Mouse (Mus musculus) midbrain, embryonic 11.5 days (tissue): Measurements from ENCODE around the gene Osmr. TPM values are rescaled to one million over a fixed set of nuclear protein-coding genes. Genes with fewer than 3 reads are reported as not detected.

ENCODE experiments used
- ATAC-seq: fragments of 200-750 bp; cut with Nextera tagmentation; 2 replicates; pipeline ENCODE4 v1.8.0; 2017; ENCODE audit warnings: moderate TSS enrichment, moderate library complexity; ENCODE audit not compliant: low FRiP score
- DNase-seq: peaks from one replicate; pipeline ENCODE4 v3.0.0; 2015; ENCODE audit warnings: low spot score; ENCODE audit errors: missing footprints
- H3K27ac ChIP-seq: fragments of 300-500 bp; sonication (generic); 2 replicates; pipeline ENCODE4 v1.5.1; 2014; ENCODE audit warnings: low read depth, low read length
- H3K27me3 ChIP-seq: fragments of 300-500 bp; sonication (generic); 2 replicates; pipeline ENCODE4 v1.6.1; 2014; ENCODE audit warnings: mild to moderate bottlenecking, low read length, moderate library complexity, mixed read lengths; ENCODE audit not compliant: control insufficient read depth, insufficient read depth
- H3K36me3 ChIP-seq: fragments of 300-500 bp; sonication (generic); 2 replicates; pipeline ENCODE4 v1.6.1; 2014; ENCODE audit warnings: mild to moderate bottlenecking, low read length, moderate library complexity, mixed read lengths; ENCODE audit not compliant: control insufficient read depth, insufficient read depth
- H3K4me1 ChIP-seq: fragments of 300-500 bp; sonication (generic); 2 replicates; pipeline ENCODE4 v1.6.1; 2014; ENCODE audit warnings: low read length; ENCODE audit not compliant: control insufficient read depth, insufficient read depth
- H3K4me2 ChIP-seq: fragments of 300-500 bp; sonication (generic); 2 replicates; pipeline ENCODE4 v1.6.1; 2014; ENCODE audit warnings: mild to moderate bottlenecking, moderate library complexity
- H3K4me3 ChIP-seq: fragments of 300-500 bp; sonication (generic); 2 replicates; pipeline ENCODE4 v1.5.1; 2014; ENCODE audit warnings: low read depth, low read length
- H3K9ac ChIP-seq: fragments of 300-500 bp; sonication (generic); 2 replicates; pipeline ENCODE4 v1.6.1; 2014; ENCODE audit warnings: low read length
- H3K9me3 ChIP-seq: fragments of 300-500 bp; sonication (generic); 2 replicates; pipeline ENCODE4 v1.6.1; 2016; ENCODE audit warnings: low read length; ENCODE audit not compliant: control insufficient read depth
- WGBS: fragments of 180-500 bp; shearing (Covaris S2); extraction: QIAGEN DNeasy Blood & Tissue Kit; methylation state at CpG from one replicate; pipeline ENCODE4 v1.1.7; 2014; 5-methylcytosine and 5-hydroxymethylcytosine counted together
- polyA plus RNA-seq: library from polyadenylated mRNA; unstranded; fragments of >200 nt; fragmentation: Nextera tagmentation; extraction: Ambion mirVana; gene quantifications from 2 replicates; pipeline ENCODE4 v1.2.1, GENCODE M21; 2014

Gene Osmr
- polyA plus RNA-seq, 1 experiment from 2014 or later: 0.96 TPM

DNA sequence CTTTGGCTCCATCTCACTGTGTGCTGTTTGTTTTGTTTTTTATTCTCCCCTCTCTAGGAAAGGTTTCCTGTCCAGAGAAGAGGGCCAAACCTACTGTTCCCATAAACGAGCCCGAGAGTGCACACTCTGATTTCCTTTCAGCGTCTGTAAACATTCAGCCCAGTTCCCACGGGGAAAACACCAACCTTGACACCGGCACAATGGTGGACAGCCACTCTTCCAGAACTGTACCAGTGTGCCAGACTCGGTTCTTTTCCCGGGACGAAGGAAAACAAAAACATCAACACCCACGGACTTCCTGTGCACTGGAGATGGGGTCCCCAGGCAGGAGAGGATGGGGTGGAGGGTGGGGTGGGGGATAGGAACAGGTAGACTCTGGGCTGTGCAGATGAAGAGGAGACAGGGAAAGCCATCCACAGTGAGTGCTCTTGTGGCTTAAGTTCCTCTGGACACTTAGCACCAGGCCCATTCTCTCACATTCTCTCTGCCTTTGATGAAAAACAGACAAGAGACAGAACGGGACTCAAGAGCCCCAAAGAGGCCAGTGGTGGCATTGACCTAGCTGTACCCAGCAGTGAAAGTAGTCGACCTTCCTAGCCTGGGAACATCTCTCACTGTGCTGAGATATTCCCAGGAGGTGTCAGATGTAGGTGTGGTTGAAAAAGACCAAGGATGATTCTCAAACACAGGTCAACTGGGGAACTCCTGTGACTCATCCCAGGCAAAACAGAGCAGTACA, 3.0 kb downstream of the Osmr start:
- H3K27me3 ChIP-seq: peaks cover 17% of the 10 kb centered on the region
- H3K4me1 ChIP-seq: peaks cover 8% of the 10 kb centered on the region
- H3K9ac ChIP-seq: no peak overlapping the region
- ATAC-seq: no peak
- H3K4me2 ChIP-seq: no peak overlapping the region
- H3K27ac ChIP-seq: no peak overlapping the region
- WGBS: 72% methylated on average over 11 of the region's 11 CpGs
- no peaks in the 10 kb centered on the region for H3K9me3 ChIP-seq
- H3K4me3 ChIP-seq: no peak overlapping the region
- H3K36me3 ChIP-seq: no peaks in the 10 kb centered on the region
- no peak for DNase-seq

DNA sequence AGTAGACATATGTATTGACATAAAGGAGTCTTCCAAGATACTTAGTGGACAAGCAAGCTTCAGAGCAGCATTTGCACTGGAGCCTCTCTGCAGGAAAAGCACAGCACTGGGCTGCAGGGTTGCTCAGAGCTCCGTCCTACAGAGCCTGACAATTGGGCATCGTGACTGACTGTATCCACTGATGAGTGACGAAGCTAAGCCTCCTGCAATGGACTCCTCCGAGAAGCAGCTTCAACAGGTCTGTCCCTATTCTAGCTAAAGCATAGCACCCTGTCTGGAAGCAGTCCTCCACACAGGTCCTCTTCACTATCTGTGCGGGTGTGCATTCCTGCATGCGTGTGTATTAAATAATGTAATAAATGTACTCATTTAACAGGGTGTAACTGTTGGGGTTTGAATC, 7.9 kb downstream of the Osmr start:
- H3K4me1 ChIP-seq: peaks cover 6% of the 10 kb centered on the region
- 22% methylated on average over 6 of the region's 6 CpGs for WGBS
- no peak overlapping the region for H3K9ac ChIP-seq
- no peak overlapping the region for H3K27ac ChIP-seq
- H3K9me3 ChIP-seq: no peaks in the 10 kb centered on the region
- H3K4me3 ChIP-seq: no peak overlapping the region
- no peaks in the 10 kb centered on the region for H3K36me3 ChIP-seq
- ATAC-seq: peak; percentile 75
- DNase-seq: peak; percentile 88
- H3K27me3 ChIP-seq: no peaks in the 10 kb centered on the region; the same call in 1 of the 2 replicates
- H3K4me2 ChIP-seq: no peak overlapping the region

DNA sequence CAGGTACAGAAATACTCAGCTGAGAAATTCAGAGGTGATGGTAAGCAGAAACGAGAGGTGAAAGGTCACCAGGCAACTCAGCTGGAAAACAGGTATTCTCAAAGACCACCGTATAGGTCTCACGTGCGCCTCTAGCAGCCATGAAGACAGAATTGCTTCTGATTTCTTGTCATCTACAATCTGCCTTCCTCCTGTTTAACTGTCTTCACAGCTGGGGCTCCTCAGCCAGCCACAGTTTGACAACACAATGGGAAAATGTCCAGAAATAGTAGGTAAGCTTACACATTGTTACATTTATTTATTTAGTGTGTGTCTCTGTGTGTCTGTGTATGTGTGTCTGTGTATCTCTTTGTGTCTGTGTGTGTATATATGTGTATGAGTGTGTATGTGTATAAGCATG, 12.6 kb downstream of the Osmr start:
- Histone ChIP-seq H3K27ac (no peak overlapping the region), H3K4me2 (no peak overlapping the region), H3K9ac (no peak overlapping the region), H3K27me3 (no peaks in the 10 kb centered on the region; the same call in 1 of the 2 replicates), H3K4me3 (no peak overlapping the region), H3K4me1 (peaks cover 6% of the 10 kb centered on the region), H3K36me3 (no peaks in the 10 kb centered on the region), H3K9me3 (no peaks in the 10 kb centered on the region)
- WGBS: 88% methylated on average over 4 of the region's 4 CpGs
- DNase-seq (no peak), ATAC-seq (no peak)

DNA sequence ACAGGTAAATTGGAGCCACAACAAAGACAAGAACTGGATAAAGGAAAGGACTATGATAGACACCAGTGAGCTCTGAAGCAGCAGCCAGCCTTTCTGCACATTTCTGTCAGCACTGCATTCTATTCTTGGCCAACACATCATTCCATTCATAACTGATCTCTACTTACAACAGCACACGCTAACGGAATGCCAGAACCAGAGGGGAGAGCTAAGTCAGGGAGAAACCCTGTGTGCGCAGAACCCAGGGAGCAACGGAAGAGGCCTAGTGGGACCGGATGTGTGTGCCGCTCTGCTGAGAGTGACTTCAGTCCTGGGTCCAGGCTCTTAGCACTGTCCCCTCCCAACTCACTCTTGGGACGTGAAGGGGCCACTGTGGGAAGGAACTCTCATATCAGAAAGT, 13.2 kb downstream of the Osmr start:
- WGBS: 87% methylated on average over 7 of the region's 7 CpGs

DNA sequence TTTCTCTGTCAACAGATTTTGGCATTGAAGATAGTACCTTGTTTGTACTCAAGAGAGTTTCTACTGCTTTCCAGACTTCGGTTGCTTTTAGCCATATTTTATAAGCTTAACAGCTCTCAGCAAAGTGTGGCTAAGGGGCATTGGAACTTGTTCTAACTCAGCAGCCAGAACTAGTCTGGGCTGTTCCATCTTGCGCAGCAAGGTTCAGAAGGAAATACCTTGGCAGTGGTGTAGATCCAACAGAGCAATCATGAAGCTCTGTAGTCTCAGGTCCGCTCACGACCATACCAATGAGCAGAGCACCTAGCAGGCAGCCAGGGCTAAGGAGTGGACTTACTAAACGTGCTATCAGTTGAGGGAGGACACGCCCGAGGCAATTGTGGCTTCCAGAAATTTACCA, 15.0 kb downstream of the Osmr start:
- Histone ChIP-seq H3K27me3 (no peaks in the 10 kb centered on the region; the same call in 1 of the 2 replicates), H3K9me3 (no peaks in the 10 kb centered on the region), H3K4me3 (no peak overlapping the region), H3K36me3 (no peaks in the 10 kb centered on the region), H3K27ac (no peak overlapping the region), H3K4me2 (no peak overlapping the region), H3K9ac (no peak overlapping the region), H3K4me1 (no peaks in the 10 kb centered on the region)
- no peak for ATAC-seq
- no peak for DNase-seq
- WGBS: 86% methylated on average over 7 of the region's 7 CpGs

More for the DNA sequence above, 13.2 kb downstream of the Osmr start:
- DNase-seq (no peak), ATAC-seq (no peak)
- Histone ChIP-seq H3K4me1 (peaks cover 1% of the 10 kb centered on the region; the same call in 1 of the 2 replicates), H3K9ac (no peak overlapping the region), H3K4me3 (no peak overlapping the region), H3K27me3 (no peaks in the 10 kb centered on the region; the same call in 1 of the 2 replicates), H3K4me2 (no peak overlapping the region), H3K36me3 (no peaks in the 10 kb centered on the region), H3K27ac (no peak overlapping the region), H3K9me3 (no peaks in the 10 kb centered on the region)

DNA sequence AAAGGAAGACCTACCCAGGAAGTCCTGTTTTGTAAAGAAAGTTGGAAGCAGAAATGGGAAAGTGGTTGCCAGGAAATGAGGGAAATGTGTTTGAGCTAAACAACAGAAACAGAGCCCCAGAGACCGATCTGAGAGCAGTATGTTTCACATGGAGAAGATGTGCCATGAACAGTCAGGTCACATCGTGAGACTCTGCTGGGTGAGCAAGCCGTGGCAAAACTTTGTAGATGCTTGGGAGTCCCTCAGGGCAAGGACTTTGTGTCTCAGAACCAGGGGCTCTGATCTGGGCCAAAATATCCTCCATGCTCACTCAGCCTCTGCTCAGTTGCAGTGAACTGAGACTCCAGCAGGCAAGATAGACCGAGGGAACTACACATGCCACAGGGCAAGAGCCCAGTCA, 15.9 kb downstream of the Osmr start:
- no peak for ATAC-seq
- no peaks in the 10 kb centered on the region for H3K27me3 ChIP-seq
- H3K27ac ChIP-seq: no peak overlapping the region
- no peak for DNase-seq
- 88% methylated on average over 4 of the region's 4 CpGs for whole genome bisulfite sequencing
- no peak overlapping the region for H3K4me2 ChIP-seq
- H3K9me3 ChIP-seq: no peaks in the 10 kb centered on the region
- H3K4me1 ChIP-seq: no peaks in the 10 kb centered on the region
- no peak overlapping the region for H3K4me3 ChIP-seq
- H3K36me3 ChIP-seq: no peaks in the 10 kb centered on the region
- H3K9ac ChIP-seq: no peak overlapping the region

DNA sequence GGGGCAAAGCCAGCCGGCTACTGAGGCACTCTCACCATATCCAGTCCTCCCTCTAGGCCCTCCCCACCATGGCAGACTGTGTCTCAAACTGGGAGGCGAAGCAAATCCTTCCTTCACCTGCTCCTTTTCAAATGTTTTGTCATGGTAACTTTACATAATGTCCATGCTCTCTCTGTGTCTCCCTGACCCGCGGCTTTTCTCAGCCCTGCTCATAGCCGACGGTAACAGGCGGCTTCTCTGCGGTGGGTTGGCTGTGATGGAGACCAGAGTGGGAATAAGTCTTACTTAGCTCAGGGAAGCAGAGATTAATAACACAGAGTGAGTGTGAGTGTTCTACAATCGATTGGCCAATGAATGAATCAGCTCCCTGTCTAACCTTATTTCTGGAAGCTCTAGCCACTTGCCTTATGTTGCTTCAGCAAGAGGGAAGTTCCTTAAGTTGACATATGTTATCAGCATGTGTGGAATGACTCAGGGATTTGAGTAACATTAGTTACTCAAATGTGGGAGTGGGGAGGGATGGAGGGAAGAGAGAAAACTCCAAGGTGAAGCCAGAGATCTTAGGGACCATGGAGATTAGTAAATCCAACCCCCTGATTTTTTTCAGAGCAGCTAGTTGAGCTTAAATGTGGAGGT, 17.4 kb downstream of the Osmr start:
- DNase-seq: no peak
- ATAC-seq: no peak
- Histone ChIP-seq H3K36me3 (no peaks in the 10 kb centered on the region), H3K9me3 (no peaks in the 10 kb centered on the region), H3K9ac (no peak overlapping the region), H3K4me1 (no peaks in the 10 kb centered on the region), H3K27me3 (no peaks in the 10 kb centered on the region), H3K4me2 (no peak overlapping the region), H3K27ac (no peak overlapping the region), H3K4me3 (no peak overlapping the region)
- WGBS: 73% methylated on average over 9 of the region's 9 CpGs

DNA sequence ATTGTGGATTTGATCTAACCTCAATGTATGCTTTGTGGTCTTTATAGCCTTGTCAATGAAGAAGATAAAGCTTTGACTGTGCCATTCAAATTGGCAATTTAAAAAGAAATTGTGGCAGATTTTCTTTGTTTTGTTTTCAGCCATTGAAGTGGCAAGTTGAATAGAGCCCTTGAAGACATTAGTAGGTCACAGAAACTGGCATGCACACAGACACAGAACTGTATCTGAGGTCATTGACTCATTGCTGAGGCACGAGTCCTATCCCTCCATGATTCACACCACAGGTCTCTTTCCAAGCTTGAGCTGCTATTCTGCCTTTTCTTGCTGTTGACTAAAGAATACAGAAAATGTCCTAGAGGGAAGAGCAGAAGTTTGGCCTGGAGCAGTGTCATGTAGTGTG, 24.9 kb downstream of the Osmr start:
- Histone ChIP-seq H3K27me3 (no peaks in the 10 kb centered on the region), H3K9me3 (no peaks in the 10 kb centered on the region), H3K27ac (no peak overlapping the region), H3K4me1 (no peaks in the 10 kb centered on the region), H3K9ac (no peak overlapping the region), H3K36me3 (no peaks in the 10 kb centered on the region), H3K4me2 (no peak overlapping the region), H3K4me3 (no peak overlapping the region)
- ATAC-seq: no peak
- no peak for DNase-seq
- WGBS: 79% methylated on average over 1 of the region's 1 CpGs

DNA sequence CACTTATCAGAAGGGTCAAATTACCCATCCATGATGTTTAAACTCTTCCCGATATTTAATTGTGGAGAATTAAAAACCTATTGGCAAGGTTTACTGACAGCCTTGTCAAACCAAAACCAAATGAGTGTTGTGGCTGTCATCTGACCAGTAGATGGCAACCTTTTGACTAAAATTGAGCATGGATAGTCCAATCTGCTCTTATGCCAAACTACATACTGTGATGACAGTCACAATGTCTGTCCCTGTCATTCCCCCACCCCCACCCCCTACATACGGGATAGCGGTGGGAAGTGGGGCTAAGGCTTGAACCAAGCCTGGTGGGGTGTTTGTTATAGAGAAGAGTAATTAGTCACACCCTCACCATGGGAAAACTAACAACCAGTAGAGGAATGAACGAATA, 34.6 kb downstream of the Osmr start:
- Histone ChIP-seq H3K9ac (no peak overlapping the region), H3K4me2 (no peak overlapping the region), H3K4me3 (no peak overlapping the region), H3K4me1 (no peaks in the 10 kb centered on the region), H3K9me3 (no peaks in the 10 kb centered on the region), H3K27me3 (no peaks in the 10 kb centered on the region), H3K27ac (no peak overlapping the region), H3K36me3 (no peaks in the 10 kb centered on the region)
- WGBS: 51% methylated on average over 4 of the region's 4 CpGs
- DNase-seq (no peak), ATAC-seq (no peak)
